In the genomic region with DNA sequence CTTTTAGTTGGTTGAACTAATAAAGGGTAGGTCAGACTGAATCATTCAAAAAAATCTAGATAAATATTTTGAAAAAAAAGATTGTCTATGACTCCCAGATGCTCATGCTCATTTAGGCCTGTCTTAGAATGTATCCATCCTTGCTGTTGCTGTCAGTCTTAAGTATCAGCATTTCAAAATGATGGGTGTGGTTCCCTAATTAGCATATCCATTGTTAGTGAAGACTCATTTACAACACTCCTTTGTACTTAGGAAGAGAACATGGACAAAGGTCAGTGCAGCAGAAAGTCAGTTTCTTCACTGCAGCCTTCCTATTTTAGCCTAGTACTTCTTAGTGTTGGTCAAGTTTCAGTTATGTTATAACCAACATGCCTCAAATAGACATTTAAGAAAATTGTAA, we compare ENCODE assay signal across 24 mouse cellular contexts.
"Had no signal": no experiment of that assay in that cellular context is flagged by ENCODE, and none has a peak within 500 bp of the region (broad histone marks: within the 10 kb centered on the region; RNA-seq: fewer than 3 reads in every experiment).

No protein-coding gene starts in this region.

- H3K36me3 ChIP-seq: heart, embryonic 13.5 days; heart, embryonic 15.5 days; hindbrain, embryonic 13.5 days; hindbrain, embryonic 15.5 days; limb, embryonic 13.5 days; limb, embryonic 15.5 days; liver, embryonic 12.5 days had no signal

- H3K27ac ChIP-seq: heart, adult 2 months; heart, embryonic 13.5 days; heart, embryonic 15.5 days; hindbrain, embryonic 13.5 days; hindbrain, embryonic 15.5 days; hindbrain, postnatal 0 days; layer of hippocampus, adult 2 months; left cerebral cortex, adult 2 months; limb, embryonic 13.5 days; limb, embryonic 15.5 days; liver, embryonic 12.5 days; liver, embryonic 14.5 days had no signal

- H3K9ac ChIP-seq: heart, embryonic 13.5 days; heart, embryonic 15.5 days; hindbrain, embryonic 13.5 days; hindbrain, embryonic 15.5 days; limb, embryonic 13.5 days; limb, embryonic 15.5 days; liver, embryonic 12.5 days; liver, embryonic 14.5 days had no signal

- H3K9me3 ChIP-seq: heart, embryonic 13.5 days; heart, embryonic 15.5 days; hindbrain, embryonic 13.5 days; hindbrain, embryonic 15.5 days; limb, embryonic 13.5 days; limb, embryonic 15.5 days; liver, embryonic 12.5 days had no signal

- DNase-seq: gastrocnemius, postnatal 14 days; gastrocnemius, postnatal 36 days; heart, adult 11 months; heart, adult 2 months; heart, postnatal 14 days; heart, postnatal 36 days; kidney, adult 11 months; kidney, adult 2 months; kidney, postnatal 10 days; kidney, postnatal 25 days; kidney, postnatal 4 days; left cerebral cortex, postnatal 4 days had no signal

- ATAC-seq: hindbrain, postnatal 0 days; intestine, embryonic 16.5 days; liver, embryonic 12.5 days had no signal

- H3K4me1 ChIP-seq: heart, embryonic 13.5 days; heart, embryonic 15.5 days; hindbrain, embryonic 13.5 days; hindbrain, embryonic 15.5 days; limb, embryonic 13.5 days; limb, embryonic 15.5 days; liver, embryonic 12.5 days had no signal

- H3K4me3 ChIP-seq: heart, adult 2 months; heart, embryonic 13.5 days; heart, embryonic 15.5 days; hindbrain, embryonic 13.5 days; hindbrain, embryonic 15.5 days; layer of hippocampus, adult 2 months; left cerebral cortex, adult 2 months; limb, embryonic 13.5 days; limb, embryonic 15.5 days; liver, embryonic 12.5 days had no signal
